Mouse (Mus musculus) erythroblast, embryonic 14.5 days (primary cell): ENCODE measurements around the gene Slc51b.

Experiments
- GATA1 ChIP-seq: IDR thresholded peaks from 2 replicates; pipeline ENCODE4 v1.6.1; 2012; ENCODE audit warnings: low read length, inconsistent platforms, mixed read lengths
- TAL1 ChIP-seq: IDR thresholded peaks from 3 replicates; pipeline ENCODE4 v1.6.1; 2012; ENCODE audit warnings: low read length, inconsistent platforms, mixed read lengths

DNA sequence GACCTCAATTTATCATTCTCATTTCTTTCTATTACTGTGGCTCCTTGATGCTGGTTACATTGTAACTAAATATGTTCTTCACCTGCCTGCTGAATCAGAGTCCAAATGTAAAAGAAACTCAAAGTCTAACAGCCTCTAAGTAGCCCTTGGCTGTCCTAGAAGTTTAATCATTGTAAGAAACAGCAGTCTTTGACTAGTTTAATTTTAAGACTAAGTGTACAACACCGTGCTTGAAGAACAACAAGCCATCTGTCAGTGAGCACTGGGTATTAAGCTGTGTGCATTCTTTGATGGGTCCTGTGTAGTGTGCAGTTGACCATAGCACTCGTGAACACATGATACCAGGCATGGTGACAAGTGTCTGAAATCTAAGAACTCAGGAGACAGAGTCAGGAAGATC lies 4.8 kb upstream of the Slc51b start:
- TF ChIP-seq TAL1 (no peak), GATA1 (no peak)
